Mouse (Mus musculus): ENCODE data around the gene Arl16.

The Arl16 gene

DNA sequence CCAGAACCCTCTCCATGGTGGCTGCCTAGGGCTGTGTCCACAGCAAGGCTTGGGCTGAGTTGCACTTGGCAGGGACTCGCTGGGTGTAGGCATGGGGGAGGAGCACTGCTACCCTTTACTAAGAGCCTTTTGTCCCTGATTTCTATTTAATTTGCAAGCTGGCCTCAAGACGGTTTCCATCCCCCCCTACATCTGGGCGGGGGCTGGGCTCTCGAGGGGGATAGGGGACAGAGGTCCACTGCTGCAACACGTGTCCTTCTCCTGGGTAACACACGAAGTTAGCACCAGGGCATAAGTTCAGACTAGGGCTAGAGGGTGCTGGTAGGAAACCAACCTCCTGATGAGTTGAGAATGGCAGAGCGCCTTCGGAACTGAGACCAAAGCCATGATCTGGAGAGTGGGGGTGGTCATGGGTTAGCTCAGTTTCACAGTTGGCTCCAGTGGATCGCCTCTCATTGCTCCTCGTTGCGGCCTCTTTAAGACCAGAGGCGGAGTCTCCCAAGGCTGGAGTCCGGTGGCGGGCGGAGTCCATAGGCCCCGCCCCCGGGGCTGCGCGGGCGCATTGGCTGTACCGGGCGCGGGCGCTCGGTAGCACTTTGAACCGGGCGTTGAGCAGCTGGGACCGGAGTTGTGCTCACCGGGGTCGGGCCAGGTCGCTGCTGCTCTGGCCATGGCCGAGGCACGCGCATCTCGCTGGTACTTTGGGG lies 24.1 kb upstream of the Arl16 start, which contains the start of gene Slc25a10:
Gene Slc25a10, plus strand, starts transcription at position 524 of the 707 bp plus-strand sequence.
- peak; percentile 89 to 90 for DNase-seq (ENCODE audit: low spot score in 2 of 2)

GRCm38 (mm10) chr11:120490291-120491046 lies 23.1 kb upstream of the Arl16 start:
- no peak for DNase-seq (ENCODE audit: low spot score in 2 of 2)

GRCm38 (mm10) chr11:120489054-120489761 lies 21.8 kb upstream of the Arl16 start:
- peak; percentile 74 to 75 for DNase-seq (ENCODE audit: low spot score in 2 of 2)

DNA sequence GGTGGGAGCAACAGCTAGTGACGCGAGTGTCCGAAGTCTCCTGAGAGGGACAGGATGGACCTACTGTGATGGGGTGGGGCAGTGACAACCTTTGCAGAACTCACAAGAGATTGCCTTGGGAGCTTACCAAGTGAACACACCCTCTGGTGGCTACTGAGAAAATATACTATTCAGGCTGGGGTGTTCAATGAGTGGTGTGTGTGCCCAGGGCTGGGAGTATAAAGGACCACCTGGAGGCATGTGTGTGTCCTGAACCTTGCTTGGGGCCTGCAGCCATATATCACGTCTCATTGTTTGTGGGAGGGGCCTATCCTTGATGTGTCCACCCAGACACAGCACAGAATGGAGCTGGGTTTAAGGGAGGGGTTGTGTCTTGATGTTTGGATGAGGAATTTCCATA lies 21.1 kb upstream of the Arl16 start:
- no peak for DNase-seq (ENCODE audit: low spot score in 2 of 2)

DNA sequence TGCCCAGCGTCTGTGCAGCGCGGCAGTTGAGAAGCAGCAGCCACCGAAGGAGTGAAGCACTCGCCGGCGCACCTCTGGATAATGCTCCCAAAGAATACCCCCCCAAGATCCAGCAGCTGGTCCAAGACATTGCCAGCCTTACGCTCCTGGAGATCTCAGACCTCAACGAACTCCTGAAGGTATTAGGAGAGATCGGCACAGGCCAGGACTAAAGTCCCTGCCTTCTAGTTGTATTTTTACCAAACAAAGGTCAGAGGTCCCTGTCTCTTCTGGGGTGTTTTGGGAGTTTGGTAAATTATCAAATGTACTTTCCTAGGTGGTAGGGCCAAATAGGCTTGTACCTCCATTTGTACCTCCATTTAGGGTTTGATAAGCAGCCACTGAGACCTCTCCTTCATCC lies 17.8 kb upstream of the Arl16 start:
- DNase-seq (ENCODE audit: low spot score in 2 of 2), result no peak

- peak; percentile 90 to 91 for DNase-seq (ENCODE audit: low spot score in 2 of 2)
Measured at GRCm38 (mm10) chr11:120484265-120484981, 17.0 kb upstream of the Arl16 start, which contains the start of gene Mrpl12. Mrpl12 (plus strand) TSS chr11:120484613.

DNA sequence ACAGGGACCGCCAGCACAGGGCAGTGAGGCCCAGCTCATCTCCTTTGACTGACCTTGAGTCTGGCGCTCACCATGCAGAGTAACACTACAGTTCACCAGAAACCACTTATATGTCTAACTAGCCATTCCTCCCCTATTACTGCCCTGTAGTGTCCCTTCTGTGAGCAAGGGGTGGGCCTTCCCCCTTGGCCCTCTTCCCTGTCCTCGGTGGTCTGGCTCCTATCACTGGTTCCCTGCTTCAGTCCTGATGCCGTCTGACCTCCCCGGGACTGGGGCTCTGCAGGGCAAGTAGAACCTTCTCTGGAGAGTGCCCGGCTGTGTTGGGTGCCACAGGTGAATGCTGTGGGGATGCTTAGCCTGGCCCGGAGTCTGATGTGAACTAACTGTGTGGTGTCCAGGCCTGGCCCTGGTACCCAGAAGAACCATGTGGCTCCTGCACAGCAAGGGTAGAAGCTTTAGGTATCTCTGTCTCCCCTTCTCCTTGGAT lies 16.1 kb upstream of the Arl16 start:
- DNase-seq (ENCODE audit: low spot score in 2 of 2), result no peak

DNA sequence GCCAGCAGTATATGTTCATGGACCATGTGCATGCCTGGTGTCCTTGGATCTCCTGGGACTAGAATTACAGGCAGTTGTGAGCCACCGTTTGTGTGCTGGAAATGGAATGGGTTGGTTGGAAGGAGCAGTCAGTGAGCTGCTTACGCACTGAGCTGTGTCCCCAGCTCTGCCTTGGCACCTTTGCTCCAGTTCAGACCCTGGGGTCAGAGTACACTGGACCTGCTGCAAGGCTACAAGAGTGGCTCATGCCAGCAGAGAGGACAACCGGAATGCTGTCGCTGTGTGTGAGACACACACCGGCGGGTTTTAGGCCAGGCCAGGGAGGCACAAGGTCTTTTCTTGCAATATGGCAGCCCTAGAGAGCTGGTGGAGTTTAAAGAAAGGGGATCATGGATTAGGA lies 4.6 kb upstream of the Arl16 start:
- no peak for DNase-seq (ENCODE audit: low spot score in 2 of 2)

GRCm38 (mm10) chr11:120467736-120468092 lies 307 bp upstream of the Arl16 start:
- no peak for DNase-seq (ENCODE audit: low spot score in 2 of 2)

- no peak for DNase-seq (ENCODE audit: low spot score in 2 of 2)
Measured at GRCm38 (mm10) chr11:120465521-120465920, 1.9 kb downstream of the Arl16 start.

DNA sequence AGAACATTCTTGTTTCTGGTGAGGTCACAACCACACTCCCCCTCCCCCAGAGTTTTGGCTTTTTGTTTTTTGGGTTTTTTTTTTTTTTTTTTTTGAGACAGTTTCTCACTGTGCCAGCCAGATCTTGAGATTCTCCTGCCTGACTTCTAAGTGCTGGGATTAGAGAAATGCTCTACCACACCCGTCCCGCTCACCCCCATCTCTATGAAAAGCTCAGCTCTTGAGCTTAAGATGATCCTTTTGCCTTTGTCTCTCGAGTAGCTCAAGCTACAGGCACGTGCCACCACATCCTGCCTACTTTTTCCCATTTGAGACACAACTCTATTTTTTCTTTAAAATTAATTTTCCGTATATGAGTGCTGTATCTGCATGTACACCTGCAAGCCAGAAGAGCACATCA lies 3.0 kb downstream of the Arl16 start:
- DNase-seq (ENCODE audit: low spot score in 2 of 2), result no peak

DNA sequence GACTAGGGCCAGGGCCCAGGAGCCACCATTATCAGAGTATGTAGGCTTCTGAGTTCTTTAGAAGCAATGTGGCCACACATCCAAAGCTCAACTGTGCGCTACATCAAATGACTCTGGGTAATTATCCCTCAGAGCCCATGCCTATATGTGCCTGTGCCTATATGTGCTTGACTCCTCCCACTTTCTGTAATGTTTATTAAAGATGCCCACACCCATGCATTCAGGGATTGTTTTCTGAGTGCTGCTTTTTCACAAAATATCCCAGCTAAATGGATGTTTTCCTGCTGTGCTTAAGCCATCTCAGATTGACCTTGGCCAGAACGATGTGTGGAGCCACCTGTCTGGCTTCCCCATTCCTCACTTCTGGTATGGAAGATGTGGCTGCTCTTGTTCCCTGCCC lies 3.9 kb downstream of the Arl16 start:
- no peak for DNase-seq (ENCODE audit: low spot score in 2 of 2)

GRCm38 (mm10) chr11:120458847-120459597 lies 8.4 kb downstream of the Arl16 start:
- no peak for DNase-seq (ENCODE audit: low spot score in 2 of 2)

GRCm38 (mm10) chr11:120457772-120458751 lies 9.3 kb downstream of the Arl16 start, which contains the start of the genes Oxld1 and Ccdc137:
Oxld1 (minus strand) TSS chr11:120458068.
Ccdc137 (plus strand) TSS chr11:120458115.
- DNase-seq (ENCODE audit: low spot score in 2 of 2), result peak; percentile 80 to 81

GRCm38 (mm10) chr11:120457370-120457769 lies 10.0 kb downstream of the Arl16 start:
- DNase-seq (ENCODE audit: low spot score in 2 of 2), result no peak

DNA sequence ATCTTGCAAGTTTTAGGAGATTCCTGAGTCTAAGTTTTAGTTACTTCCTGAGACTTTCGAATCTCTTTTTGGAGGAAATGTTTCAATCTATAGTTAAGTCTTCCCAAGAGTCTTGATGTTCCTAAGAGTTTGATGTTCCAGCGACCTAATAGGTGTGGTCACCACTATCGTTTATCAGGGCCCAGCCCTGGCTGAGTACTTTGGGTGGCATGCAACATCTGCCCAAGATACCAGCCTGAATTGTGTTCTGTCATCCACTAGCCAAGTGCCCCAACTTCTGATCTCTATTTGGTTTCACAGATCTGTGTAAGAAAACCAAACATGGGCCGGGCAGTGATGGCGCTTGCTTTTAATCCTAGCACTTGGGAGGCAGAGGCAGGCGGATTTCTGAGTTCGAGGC lies 12.0 kb downstream of the Arl16 start:
- DNase-seq (ENCODE audit: low spot score in 2 of 2), result no peak

GRCm38 (mm10) chr11:120454965-120455364 lies 12.4 kb downstream of the Arl16 start:
- DNase-seq (ENCODE audit: low spot score in 2 of 2), result no peak

DNA sequence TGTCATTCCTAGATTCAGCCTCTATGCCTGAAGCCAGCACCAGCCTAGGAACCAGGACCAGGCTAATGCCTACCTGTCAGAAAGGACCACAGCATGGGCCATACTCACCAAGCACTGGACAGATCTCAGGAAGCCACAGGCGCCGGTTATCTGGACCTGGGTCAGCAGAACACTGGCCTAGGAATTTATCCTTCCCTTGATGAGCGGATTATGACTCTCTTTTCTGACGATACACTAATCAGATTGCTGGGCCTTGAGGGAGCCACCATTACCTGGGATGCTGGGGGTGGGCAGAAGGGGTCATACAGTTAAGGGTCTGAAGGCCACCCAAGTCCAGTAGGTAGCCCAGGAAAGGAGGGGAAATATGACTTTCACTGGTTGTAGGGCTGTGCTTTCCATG lies 14.1 kb downstream of the Arl16 start, which contains the start of gene Pde6g:
Gene Pde6g, minus strand, starts transcription at position 195 of the 400 bp plus-strand sequence.
- no peak for DNase-seq (ENCODE audit: low spot score in 2 of 2)

DNA sequence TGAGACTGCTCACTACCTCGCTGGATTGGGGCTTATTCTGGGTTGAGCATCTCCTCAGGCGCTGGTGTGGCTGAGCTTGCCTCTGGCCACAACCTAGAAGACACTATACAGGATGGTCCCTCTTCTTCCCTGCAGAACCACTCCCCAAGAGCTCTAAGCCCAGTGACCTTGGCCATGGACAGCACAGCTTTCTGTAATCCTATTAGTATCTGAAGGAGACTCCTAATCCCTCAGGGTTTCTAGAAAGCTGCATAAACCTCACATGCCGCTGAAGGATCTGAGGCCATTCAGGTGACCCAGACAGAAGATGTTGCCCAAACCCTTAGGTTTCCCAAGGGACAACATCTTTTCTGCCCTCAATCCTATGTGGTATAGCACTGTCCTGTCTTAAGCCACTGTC lies 15.2 kb downstream of the Arl16 start:
- DNase-seq (ENCODE audit: low spot score in 2 of 2), result no peak

DNA sequence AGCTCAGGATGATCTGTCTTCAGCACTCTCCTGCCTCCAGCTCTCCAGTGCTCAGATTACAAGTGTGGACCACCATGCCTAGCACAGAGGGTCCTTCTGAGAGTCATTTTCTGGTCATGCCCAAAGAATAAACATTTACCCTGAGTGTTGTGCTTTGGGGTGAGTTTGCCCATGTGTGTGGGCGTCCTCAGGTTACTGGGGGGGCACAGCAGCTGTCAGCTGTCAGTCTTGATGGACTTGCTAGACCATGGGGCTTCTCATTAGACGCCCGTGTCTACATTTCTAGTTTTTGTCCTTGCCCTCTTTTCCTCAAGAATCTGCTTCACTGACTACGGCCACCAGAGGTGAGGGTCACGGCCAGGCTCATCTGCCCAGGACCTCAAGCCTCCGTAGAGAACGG lies 20.2 kb downstream of the Arl16 start:
- no peak for DNase-seq (ENCODE audit: low spot score in 2 of 2)
